Mouse (Mus musculus) G1E (cell line): ENCODE data around the gene Lsm14b.

ENCODE experiments used
- CTCF ChIP-seq: IDR thresholded peaks from 2 replicates; pipeline ENCODE4 v1.5.1; 2012; ENCODE audit warnings: low read depth, low read length, inconsistent platforms, mixed read lengths
- TAL1 ChIP-seq: conservative IDR thresholded peaks from 2 replicates; pipeline ENCODE4 v1.6.1; 2012; ENCODE audit warnings: low read depth, low read length, inconsistent platforms, mixed read lengths

DNA sequence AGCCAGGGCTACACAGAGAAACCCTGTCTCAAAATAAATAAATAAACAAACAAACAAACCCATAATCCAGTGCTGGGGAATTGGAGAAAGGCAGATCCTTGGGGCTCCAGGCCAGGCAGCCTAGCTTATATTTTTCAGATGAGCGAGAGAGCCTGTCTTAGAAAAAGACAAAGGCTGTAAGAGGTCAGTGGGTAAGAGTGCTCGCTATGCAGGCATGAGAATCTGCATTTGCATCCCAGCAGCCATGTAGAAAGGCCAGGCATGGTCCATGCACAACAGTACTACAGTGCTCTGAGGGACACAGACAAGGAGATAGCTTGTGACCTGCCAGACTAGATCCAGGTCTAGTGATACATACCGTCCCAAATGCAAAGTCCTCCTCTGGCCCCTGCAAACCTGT is 42.1 kb upstream of the Lsm14b start:
- TF ChIP-seq CTCF (no peak), TAL1 (no peak)
